Mouse (Mus musculus): ENCODE results near the gene Tmem223. TPM values are rescaled to one million over a fixed set of nuclear protein-coding genes. Genes with fewer than 3 reads are reported as not detected.

Gene Tmem223
- polyA plus RNA-seq, 1 experiment = 59.4 TPM

GRCm38 (mm10) chr19:8774951-8775421 lies 4.2 kb downstream of the Tmem223 start:
- H3ac ChIP-seq (ENCODE audit: control insufficient read depth, insufficient read length) = peak overlapping the region; percentile 93
- H3K36me3 ChIP-seq (ENCODE audit: control insufficient read depth, insufficient read depth) = peaks cover 13% of the 10 kb centered on the region
- no peaks in the 10 kb centered on the region for H3K27me3 ChIP-seq (ENCODE audit: control insufficient read depth, insufficient read depth, insufficient read length)
- H3K79me2 ChIP-seq (ENCODE audit: control insufficient read depth, insufficient read depth) = peaks cover 17% of the 10 kb centered on the region
- TF ChIP-seq USF1 (IDR thresholded peaks at IDR 0.05; ENCODE audit: low read depth) = no peak
- no peak for TF ChIP-seq MAX (IDR thresholded peaks at IDR 0.05; ENCODE audit: low read depth)
- no peak for TF ChIP-seq POLR2AphosphoS2 (IDR thresholded peaks at IDR 0.05; ENCODE audit: insufficient read length, low read depth)
- peak overlapping the region; percentile 66 for H3K4me3 ChIP-seq
- peak overlapping the region; percentile 83 for H3K4me2 ChIP-seq (ENCODE audit: low read depth)

GRCm38 (mm10) chr19:8786008-8786781 lies 15.4 kb downstream of the Tmem223 start, which contains the start of gene Taf6l:
Taf6l (minus strand) TSS chr19:8786417.
- Histone ChIP-seq H3ac (ENCODE audit: control insufficient read depth, insufficient read length) (peak within 1 kb of the TSS; percentile 5), H3K79me2 (ENCODE audit: control insufficient read depth, insufficient read depth) (no peaks in the 10 kb centered on the region), H3K36me3 (ENCODE audit: control insufficient read depth, insufficient read depth) (no peaks in the 10 kb centered on the region), H3K27me3 (ENCODE audit: control insufficient read depth, insufficient read depth, insufficient read length) (no peaks in the 10 kb centered on the region), H3K4me3 (peak within 1 kb of the TSS; percentile 48), H3K4me2 (ENCODE audit: low read depth) (peak within 1 kb of the TSS; percentile 87)
- TF ChIP-seq E2F4 (IDR thresholded peaks at IDR 0.05; ENCODE audit: insufficient read depth) (peak; percentile 65), SRF (IDR thresholded peaks at IDR 0.05; ENCODE audit: control insufficient read depth, insufficient read length, low read depth) (peak; percentile 63), POLR2AphosphoS2 (IDR thresholded peaks at IDR 0.05; ENCODE audit: insufficient read length, low read depth) (peak; percentile 64), TCF3 (IDR thresholded peaks at IDR 0.05; ENCODE audit: insufficient read length, low read depth) (no peak), MYOG (IDR thresholded peaks at IDR 0.05; ENCODE audit: control insufficient read depth in 1 of 3, insufficient read depth in 1 of 3, insufficient read length in 2 of 3, low read depth in 2 of 3) (peak in 1 of 3 experiments; percentile 31), MYOD1 (IDR thresholded peaks at IDR 0.05; ENCODE audit: control insufficient read depth in 1 of 3, insufficient read length in 2 of 3, low read depth in 2 of 3) (peak in 2 of 3 experiments; percentile 49 to 64), MAX (IDR thresholded peaks at IDR 0.05; ENCODE audit: low read depth) (no peak), REST (IDR thresholded peaks at IDR 0.05; ENCODE audit: insufficient read depth, insufficient read length) (no peak), USF1 (IDR thresholded peaks at IDR 0.05; ENCODE audit: low read depth) (peak; percentile 99), POLR2A (IDR thresholded peaks at IDR 0.05; ENCODE audit: insufficient read length, low read depth) (peak; percentile 77)

- Histone ChIP-seq H3K4me3 (no peak overlapping the region), H3K36me3 (ENCODE audit: control insufficient read depth, insufficient read depth) (peaks cover 8% of the 10 kb centered on the region)
Measured at GRCm38 (mm10) chr19:8788521-8788920, 17.7 kb downstream of the Tmem223 start.

GRCm38 (mm10) chr19:8789171-8789570 lies 18.4 kb downstream of the Tmem223 start:
- TF ChIP-seq SRF (IDR thresholded peaks at IDR 0.05; ENCODE audit: control insufficient read depth, insufficient read length, low read depth) (no peak), REST (IDR thresholded peaks at IDR 0.05; ENCODE audit: insufficient read depth, insufficient read length) (no peak), MAX (IDR thresholded peaks at IDR 0.05; ENCODE audit: low read depth) (no peak), CEBPB (IDR thresholded peaks at IDR 0.05; ENCODE audit: insufficient read depth, poor library complexity, severe bottlenecking) (no peak), POLR2AphosphoS2 (IDR thresholded peaks at IDR 0.05; ENCODE audit: insufficient read length, low read depth) (no peak), POLR2A (IDR thresholded peaks at IDR 0.05; ENCODE audit: insufficient read length, low read depth) (no peak), E2F4 (IDR thresholded peaks at IDR 0.05; ENCODE audit: insufficient read depth) (no peak), TCF12 (IDR thresholded peaks at IDR 0.05; ENCODE audit: insufficient read depth, poor library complexity, severe bottlenecking) (no peak), MYOD1 (IDR thresholded peaks at IDR 0.05; ENCODE audit: control insufficient read depth in 1 of 3, insufficient read length in 2 of 3, low read depth in 2 of 3) (no peak), TCF3 (IDR thresholded peaks at IDR 0.05; ENCODE audit: insufficient read length, low read depth) (no peak), USF1 (IDR thresholded peaks at IDR 0.05; ENCODE audit: low read depth) (no peak), MYOG (IDR thresholded peaks at IDR 0.05; ENCODE audit: control insufficient read depth in 1 of 3, insufficient read depth in 1 of 3, insufficient read length in 2 of 3, low read depth in 2 of 3) (no peak)
- no peak overlapping the region for H3K4me3 ChIP-seq
- H3K27me3 ChIP-seq (ENCODE audit: control insufficient read depth, insufficient read depth, insufficient read length) = no peaks in the 10 kb centered on the region

More at GRCm38 (mm10) chr19:8788521-8788920, 17.7 kb downstream of the Tmem223 start:
- Histone ChIP-seq H3ac (ENCODE audit: control insufficient read depth, insufficient read length) (no peak overlapping the region), H3K79me2 (ENCODE audit: control insufficient read depth, insufficient read depth) (no peaks in the 10 kb centered on the region), H3K27me3 (ENCODE audit: control insufficient read depth, insufficient read depth, insufficient read length) (no peaks in the 10 kb centered on the region), H3K4me2 (ENCODE audit: low read depth) (no peak overlapping the region)
- TF ChIP-seq POLR2AphosphoS2 (IDR thresholded peaks at IDR 0.05; ENCODE audit: insufficient read length, low read depth) = no peak
- no peak for TF ChIP-seq REST (IDR thresholded peaks at IDR 0.05; ENCODE audit: insufficient read depth, insufficient read length)
- TF ChIP-seq SRF (IDR thresholded peaks at IDR 0.05; ENCODE audit: control insufficient read depth, insufficient read length, low read depth) = no peak
- TF ChIP-seq MYOG (IDR thresholded peaks at IDR 0.05; ENCODE audit: control insufficient read depth in 1 of 3, insufficient read depth in 1 of 3, insufficient read length in 2 of 3, low read depth in 2 of 3) = no peak
- no peak for TF ChIP-seq E2F4 (IDR thresholded peaks at IDR 0.05; ENCODE audit: insufficient read depth)
- no peak for TF ChIP-seq MYOD1 (IDR thresholded peaks at IDR 0.05; ENCODE audit: control insufficient read depth in 1 of 3, insufficient read length in 2 of 3, low read depth in 2 of 3)

GRCm38 (mm10) chr19:8790171-8790570 lies 19.4 kb downstream of the Tmem223 start:
- no peaks in the 10 kb centered on the region for H3K79me2 ChIP-seq (ENCODE audit: control insufficient read depth, insufficient read depth)
- no peak overlapping the region for H3K4me2 ChIP-seq (ENCODE audit: low read depth)
- H3ac ChIP-seq (ENCODE audit: control insufficient read depth, insufficient read length) = no peak overlapping the region
- H3K36me3 ChIP-seq (ENCODE audit: control insufficient read depth, insufficient read depth) = peaks cover 22% of the 10 kb centered on the region
- H3K27me3 ChIP-seq (ENCODE audit: control insufficient read depth, insufficient read depth, insufficient read length) = no peaks in the 10 kb centered on the region
- TF ChIP-seq CEBPB (IDR thresholded peaks at IDR 0.05; ENCODE audit: insufficient read depth, poor library complexity, severe bottlenecking) = no peak
- TF ChIP-seq POLR2A (IDR thresholded peaks at IDR 0.05; ENCODE audit: insufficient read length, low read depth) = no peak
- TF ChIP-seq MAX (IDR thresholded peaks at IDR 0.05; ENCODE audit: low read depth) = no peak
- TF ChIP-seq SRF (IDR thresholded peaks at IDR 0.05; ENCODE audit: control insufficient read depth, insufficient read length, low read depth) = no peak
- no peak for TF ChIP-seq E2F4 (IDR thresholded peaks at IDR 0.05; ENCODE audit: insufficient read depth)
- no peak for TF ChIP-seq USF1 (IDR thresholded peaks at IDR 0.05; ENCODE audit: low read depth)
- TF ChIP-seq REST (IDR thresholded peaks at IDR 0.05; ENCODE audit: insufficient read depth, insufficient read length) = no peak
- no peak for TF ChIP-seq MYOD1 (IDR thresholded peaks at IDR 0.05; ENCODE audit: control insufficient read depth in 1 of 3, insufficient read length in 2 of 3, low read depth in 2 of 3)
- no peak for TF ChIP-seq TCF12 (IDR thresholded peaks at IDR 0.05; ENCODE audit: insufficient read depth, poor library complexity, severe bottlenecking)
- TF ChIP-seq TCF3 (IDR thresholded peaks at IDR 0.05; ENCODE audit: insufficient read length, low read depth) = no peak
- no peak for TF ChIP-seq POLR2AphosphoS2 (IDR thresholded peaks at IDR 0.05; ENCODE audit: insufficient read length, low read depth)
- no peak for TF ChIP-seq MYOG (IDR thresholded peaks at IDR 0.05; ENCODE audit: control insufficient read depth in 1 of 3, insufficient read depth in 1 of 3, insufficient read length in 2 of 3, low read depth in 2 of 3)
- no peak overlapping the region for H3K4me3 ChIP-seq

More at GRCm38 (mm10) chr19:8789171-8789570, 18.4 kb downstream of the Tmem223 start:
- Histone ChIP-seq H3K36me3 (ENCODE audit: control insufficient read depth, insufficient read depth) (peaks cover 14% of the 10 kb centered on the region), H3K4me2 (ENCODE audit: low read depth) (no peak overlapping the region), H3K79me2 (ENCODE audit: control insufficient read depth, insufficient read depth) (no peaks in the 10 kb centered on the region), H3ac (ENCODE audit: control insufficient read depth, insufficient read length) (no peak overlapping the region)
